Mouse (Mus musculus) G1E (cell line): ENCODE results near the gene Tceal9. TPM values are rescaled to one million over a fixed set of nuclear protein-coding genes. Genes with fewer than 3 reads are reported as not detected.

Source experiments
- ATAC-seq: 2 replicates; pipeline ENCODE4 v1.8.0; 2016; ENCODE audit warnings: mild to moderate bottlenecking; ENCODE audit not compliant: insufficient number of reproducible peaks, poor library complexity, low FRiP score, severe bottlenecking; ENCODE audit errors: extremely low read depth
- DNase-seq: peaks from one replicate; pipeline ENCODE4 v3.0.0; 2012; ENCODE audit warnings: low spot score
- H3K27me3 ChIP-seq: 2 replicates; pipeline ENCODE4 v1.6.1; 2012; ENCODE audit warnings: mild to moderate bottlenecking, low read length, inconsistent platforms; ENCODE audit not compliant: insufficient read depth
- H3K36me3 ChIP-seq: replicated peaks from 2 replicates; pipeline ENCODE3; 2012; ENCODE audit warnings: mild to moderate bottlenecking, inconsistent platforms
- H3K4me1 ChIP-seq: 2 replicates; pipeline ENCODE4 v1.6.1; 2012; ENCODE audit warnings: low read depth, low read length, inconsistent platforms, mixed read lengths; ENCODE audit not compliant: insufficient read depth
- H3K4me3 ChIP-seq: 2 replicates; pipeline ENCODE4 v1.5.1; 2012; ENCODE audit warnings: low read depth, mild to moderate bottlenecking, inconsistent platforms, low read length, moderate library complexity, mixed read lengths
- H3K9me3 ChIP-seq: replicated peaks from 2 replicates; pipeline ENCODE4 v1.6.1; 2012; ENCODE audit warnings: inconsistent platforms
- CTCF ChIP-seq: IDR thresholded peaks from 2 replicates; pipeline ENCODE4 v1.5.1; 2012; ENCODE audit warnings: low read depth, low read length, inconsistent platforms, mixed read lengths
- GATA1 ChIP-seq: IDR thresholded peaks from 2 replicates; pipeline ENCODE4 v1.6.1; 2012; ENCODE audit warnings: borderline replicate concordance, low read length, inconsistent platforms, mixed read lengths
- GATA2 ChIP-seq: IDR thresholded peaks from 2 replicates; pipeline ENCODE4 v1.6.1; 2012; ENCODE audit warnings: low read depth, low read length, inconsistent platforms, borderline replicate concordance
- POLR2AphosphoS5 ChIP-seq: IDR thresholded peaks from 2 replicates; pipeline ENCODE4 v1.6.1; 2012; ENCODE audit warnings: low read depth, low read length, inconsistent platforms; ENCODE audit not compliant: insufficient replicate concordance
- TAL1 ChIP-seq: conservative IDR thresholded peaks from 2 replicates; pipeline ENCODE4 v1.6.1; 2012; ENCODE audit warnings: low read depth, low read length, inconsistent platforms, mixed read lengths
- polyA plus RNA-seq: library from polyadenylated mRNA; stranded (reverse); fragments of >175 nt; gene quantifications from 2 replicates; pipeline ENCODE4 v1.2.3, GENCODE M21; 2012
- total RNA-seq, 2 experiments: library from RNA; stranded (forward) in 1 of 2; stranded (reverse) in 1 of 2; fragments of 200-1000 nt in 1 of 2; fragments of >200 nt in 1 of 2; fragmentation: Nextera tagmentation in 1 of 2; gene quantifications; 2 replicates each; pipeline ENCODE4 v1.2.3; 2014 to 2017

Gene Tceal9
- total and polyA plus RNA-seq, 3 experiments, result 69.9 to 379 (median 89.7) TPM

DNA sequence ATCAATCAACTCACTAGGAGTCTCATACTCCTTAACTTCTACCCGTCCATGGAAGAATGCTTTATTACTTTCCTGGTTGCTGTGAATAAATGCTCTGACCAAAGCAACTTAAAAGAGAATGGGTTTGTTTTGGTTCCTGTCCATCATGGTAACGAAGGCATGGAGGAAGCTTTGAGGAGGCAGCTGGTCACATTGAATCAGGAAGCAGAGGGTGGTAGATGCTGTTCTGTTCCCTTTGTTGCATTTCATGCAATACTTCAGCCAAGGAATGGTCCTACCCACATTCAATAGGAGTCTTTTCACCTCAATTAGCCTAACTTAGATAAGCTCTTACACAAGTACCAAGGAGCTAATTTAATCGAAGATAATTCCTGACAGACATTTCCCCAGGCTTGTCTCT lies 30.5 kb downstream of the Tceal9 start:
- Histone ChIP-seq H3K36me3 (peaks cover 13% of the 10 kb centered on the region), H3K27me3 (no peaks in the 10 kb centered on the region), H3K4me1 (peaks cover 7% of the 10 kb centered on the region), H3K4me3 (no peak overlapping the region), H3K9me3 (no peaks in the 10 kb centered on the region)
- DNase-seq (no peak), ATAC-seq (no peak)
- TF ChIP-seq POLR2AphosphoS5 (no peak), CTCF (no peak), GATA1 (no peak), GATA2 (no peak), TAL1 (no peak)

DNA sequence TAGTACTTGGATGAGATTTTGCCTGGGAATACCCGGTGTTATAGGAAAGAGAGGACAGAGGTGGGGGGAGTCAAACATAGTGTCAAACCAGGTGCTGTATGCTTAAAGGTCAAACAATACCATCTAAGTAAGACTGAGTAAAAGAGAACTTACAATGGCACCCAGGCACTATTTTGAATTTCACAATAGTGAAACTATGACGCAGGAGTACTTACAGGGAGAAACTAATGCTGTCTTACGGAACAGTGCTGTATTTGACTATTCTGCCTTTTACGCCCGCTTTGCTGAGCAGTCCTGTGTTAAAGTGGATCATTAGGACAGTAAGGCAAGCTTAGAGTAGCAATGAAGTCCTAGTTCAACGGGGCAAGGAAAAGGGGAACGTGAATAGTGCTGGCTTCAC lies 32.7 kb downstream of the Tceal9 start:
- ATAC-seq (no peak), DNase-seq (no peak)
- H3K9me3 ChIP-seq, result no peaks in the 10 kb centered on the region
- no peaks in the 10 kb centered on the region for H3K36me3 ChIP-seq
- H3K4me3 ChIP-seq, result no peak overlapping the region
- no peaks in the 10 kb centered on the region for H3K27me3 ChIP-seq
- H3K4me1 ChIP-seq, result no peaks in the 10 kb centered on the region
- TF ChIP-seq CTCF (no peak), GATA2 (no peak), GATA1 (no peak), POLR2AphosphoS5 (no peak), TAL1 (no peak)

DNA sequence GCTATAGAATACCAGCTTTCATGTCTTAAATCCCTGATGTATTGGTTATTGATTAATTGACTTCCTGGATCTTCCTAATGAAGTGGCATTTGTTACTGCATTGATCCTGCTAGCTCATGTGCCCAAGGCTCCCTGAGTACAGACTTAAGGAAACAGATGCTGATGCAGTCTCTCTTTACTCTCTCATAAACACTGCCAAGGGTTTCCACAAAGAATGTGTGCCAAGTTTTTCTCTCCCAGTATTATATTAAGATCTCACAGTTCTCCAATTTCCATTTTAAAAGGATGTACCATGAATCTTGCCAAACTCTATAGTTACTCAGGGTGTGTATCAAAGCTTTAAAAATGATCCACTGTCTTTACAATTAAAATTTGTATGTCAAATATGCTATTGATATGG lies 33.5 kb downstream of the Tceal9 start:
- Histone ChIP-seq H3K36me3 (no peaks in the 10 kb centered on the region), H3K9me3 (no peaks in the 10 kb centered on the region), H3K4me3 (no peak overlapping the region), H3K4me1 (no peaks in the 10 kb centered on the region), H3K27me3 (no peaks in the 10 kb centered on the region)
- TF ChIP-seq TAL1, result no peak
- TF ChIP-seq CTCF, result no peak
- TF ChIP-seq GATA2, result no peak
- DNase-seq, result no peak
- ATAC-seq, result no peak

DNA sequence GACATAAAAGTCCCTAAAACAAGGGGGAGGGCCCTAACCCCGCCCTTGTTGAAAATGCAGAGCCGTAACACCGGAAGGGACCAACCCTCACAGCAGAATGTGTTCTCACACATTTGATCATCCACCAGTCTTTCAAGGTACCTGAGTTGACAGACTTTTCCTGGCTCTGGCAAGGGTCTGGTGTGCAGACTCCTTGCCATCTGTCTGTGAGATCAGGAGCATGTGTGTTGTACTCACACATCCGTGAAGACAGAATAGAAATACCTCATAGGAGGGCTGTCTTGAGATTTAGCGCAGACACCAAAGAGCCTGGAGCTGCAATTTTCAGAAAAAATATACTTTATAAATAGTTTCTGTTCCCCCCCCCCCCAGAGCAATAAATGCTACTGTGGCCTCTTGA lies 34.5 kb downstream of the Tceal9 start:
- TF ChIP-seq POLR2AphosphoS5 (no peak), CTCF (no peak), GATA1 (no peak), TAL1 (no peak), GATA2 (no peak)
- ATAC-seq (no peak), DNase-seq (no peak)

DNA sequence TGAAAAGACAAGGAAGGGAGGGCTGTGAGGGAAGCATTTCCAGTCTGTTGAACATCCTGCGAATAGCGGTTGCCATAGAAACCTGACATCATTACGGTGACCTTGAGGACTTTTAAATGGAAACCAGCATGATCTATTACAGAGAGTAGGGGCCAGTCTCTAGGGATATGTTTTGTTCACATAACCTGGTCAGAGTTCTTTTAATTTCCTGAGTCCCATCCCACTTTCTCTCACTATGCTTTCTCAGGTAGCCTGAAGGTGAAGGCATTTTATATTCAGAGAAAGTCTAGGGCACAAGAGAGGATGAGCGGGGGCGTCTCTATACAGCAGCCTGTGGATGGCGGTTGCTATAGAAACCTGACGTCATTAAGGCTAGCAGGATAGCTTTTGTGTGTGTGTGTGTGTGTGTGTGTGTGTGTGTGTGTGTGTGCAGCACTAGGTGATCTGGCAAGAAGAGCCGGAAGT lies 46.0 kb downstream of the Tceal9 start:
- Histone ChIP-seq H3K36me3 (no peaks in the 10 kb centered on the region), H3K4me3 (no peak overlapping the region), H3K9me3 (no peaks in the 10 kb centered on the region), H3K4me1 (peaks cover 2% of the 10 kb centered on the region; the same call in 1 of the 2 replicates), H3K27me3 (no peaks in the 10 kb centered on the region)
- TF ChIP-seq TAL1 (no peak), GATA1 (no peak), POLR2AphosphoS5 (no peak), CTCF (no peak), GATA2 (no peak)
- DNase-seq (no peak), ATAC-seq (no peak)

More for the DNA sequence above, 34.5 kb downstream of the Tceal9 start:
- no peak overlapping the region for H3K4me3 ChIP-seq
- no peaks in the 10 kb centered on the region for H3K27me3 ChIP-seq
- no peaks in the 10 kb centered on the region for H3K36me3 ChIP-seq
- H3K4me1 ChIP-seq, result no peaks in the 10 kb centered on the region
- H3K9me3 ChIP-seq, result no peaks in the 10 kb centered on the region

Other genes with a start within 250 kb of the Tceal9 start
- not detected in 2 replicates for gene Arxes1, start 211.7 kb upstream of the Tceal9 start, total RNA-seq (2014; fragmentation: Nextera tagmentation)
- gene Arxes1, start 211.7 kb upstream of the Tceal9 start, total RNA-seq (2017), result not detected in 2 replicates
- not detected in 2 replicates for gene Arxes1, start 211.7 kb upstream of the Tceal9 start, polyA plus RNA-seq
- gene Bex2, start 176.8 kb upstream of the Tceal9 start, total RNA-seq (2014; fragmentation: Nextera tagmentation), result not detected in 2 replicates
- not detected in 2 replicates for gene Bex2, start 176.8 kb upstream of the Tceal9 start, total RNA-seq (2017)
- gene Bex2, start 176.8 kb upstream of the Tceal9 start, polyA plus RNA-seq, result 0.10 and 0.15 TPM in 2 replicates
- gene Nxf3, start 159.8 kb upstream of the Tceal9 start, total RNA-seq (2014; fragmentation: Nextera tagmentation), result 0.87 and 1.1 TPM in 2 replicates
- gene Nxf3, start 159.8 kb upstream of the Tceal9 start, total RNA-seq (2017), result 0.05 and 0.23 TPM in 2 replicates
- gene Nxf3, start 159.8 kb upstream of the Tceal9 start, polyA plus RNA-seq, result 0.09 TPM in 1 of 2 replicates, not detected in the other
- 1.3 TPM in 1 of 2 replicates, not detected in the other for gene Bex4, start 106.1 kb upstream of the Tceal9 start, total RNA-seq (2014; fragmentation: Nextera tagmentation)
- gene Bex4, start 106.1 kb upstream of the Tceal9 start, total RNA-seq (2017), result 31.7 and 47.9 TPM in 2 replicates
- gene Bex4, start 106.1 kb upstream of the Tceal9 start, polyA plus RNA-seq, result 15.0 and 16.7 TPM in 2 replicates
- gene Tceal8, start 72.7 kb upstream of the Tceal9 start, total RNA-seq (2014; fragmentation: Nextera tagmentation), result 32.4 and 46.2 TPM in 2 replicates
- gene Tceal8, start 72.7 kb upstream of the Tceal9 start, total RNA-seq (2017), result 106 and 120 TPM in 2 replicates
- 6.4 and 12.4 TPM in 2 replicates for gene Tceal8, start 72.7 kb upstream of the Tceal9 start, polyA plus RNA-seq
- 12.0 and 12.3 TPM in 2 replicates for gene Tceal5, start 41.2 kb upstream of the Tceal9 start, total RNA-seq (2014; fragmentation: Nextera tagmentation)
- 0.23 and 0.93 TPM in 2 replicates for gene Tceal5, start 41.2 kb upstream of the Tceal9 start, total RNA-seq (2017)
- 3.3 and 3.6 TPM in 2 replicates for gene Tceal5, start 41.2 kb upstream of the Tceal9 start, polyA plus RNA-seq
- gene Tceal7, start 30.3 kb upstream of the Tceal9 start, total RNA-seq (2014; fragmentation: Nextera tagmentation), result not detected in 2 replicates
- gene Tceal7, start 30.3 kb upstream of the Tceal9 start, total RNA-seq (2017), result not detected in 2 replicates
- gene Tceal7, start 30.3 kb upstream of the Tceal9 start, polyA plus RNA-seq, result not detected in 2 replicates
- gene Bex1, start 29.6 kb upstream of the Tceal9 start, total RNA-seq (2014; fragmentation: Nextera tagmentation), result not detected in 2 replicates
- 0.27 and 0.35 TPM in 2 replicates for gene Bex1, start 29.6 kb upstream of the Tceal9 start, total RNA-seq (2017)
- gene Bex1, start 29.6 kb upstream of the Tceal9 start, polyA plus RNA-seq, result 0.17 and 0.24 TPM in 2 replicates
- gene Bex3, start 25.2 kb downstream of the Tceal9 start, total RNA-seq (2014; fragmentation: Nextera tagmentation), result 269 and 293 TPM in 2 replicates
- 192 and 233 TPM in 2 replicates for gene Bex3, start 25.2 kb downstream of the Tceal9 start, total RNA-seq (2017)
- gene Bex3, start 25.2 kb downstream of the Tceal9 start, polyA plus RNA-seq, result 525 and 668 TPM in 2 replicates